Mouse (Mus musculus) MEL (cell line): ENCODE measurements around the gene Mib2.

Experiments used
- BHLHE40 ChIP-seq: IDR thresholded peaks from 2 replicates; pipeline ENCODE4 v1.6.1; 2012; ENCODE audit warnings: low read depth, mild to moderate bottlenecking, inconsistent platforms, low read length, improper control_type of control experiment, borderline replicate concordance
- CHD2 ChIP-seq: IDR thresholded peaks from 2 replicates; pipeline ENCODE4 v1.6.1; 2011; ENCODE audit warnings: low read length, improper control_type of control experiment
- CTCF ChIP-seq, 3 experiments: IDR thresholded peaks in 2 of 3; conservative IDR thresholded peaks in 1 of 3; 2 replicates each; pipeline ENCODE4 v1.5.1; 2011 to 2012; ENCODE audit warnings: low read length in 3 of 3, low read depth in 2 of 3, mild to moderate bottlenecking in 2 of 3, improper control_type of control experiment in 1 of 3, inconsistent platforms in 1 of 3, mixed read lengths in 1 of 3, moderate library complexity in 1 of 3; ENCODE audit not compliant: control insufficient read depth in 1 of 3, insufficient read depth in 1 of 3, poor library complexity in 1 of 3, severe bottlenecking in 1 of 3
- E2F4 ChIP-seq: IDR thresholded peaks from 2 replicates; pipeline ENCODE4 v1.6.1; 2011; ENCODE audit warnings: low read depth, low read length, improper control_type of control experiment, borderline replicate concordance
- JUND ChIP-seq: IDR thresholded peaks from 2 replicates; pipeline ENCODE4 v1.6.1; 2011; ENCODE audit warnings: low read depth, mild to moderate bottlenecking, improper control_type of control experiment, low read length
- KAT2A ChIP-seq: conservative IDR thresholded peaks from 2 replicates; pipeline ENCODE4 v1.6.1; 2012; ENCODE audit warnings: low read depth, low read length, improper control_type of control experiment, inconsistent platforms
- NELFE ChIP-seq: IDR thresholded peaks from 2 replicates; pipeline ENCODE4 v1.6.1; 2011; ENCODE audit warnings: low read depth, low read length, improper control_type of control experiment
- NRF1 ChIP-seq: IDR thresholded peaks from 2 replicates; pipeline ENCODE4 v1.6.1; 2014; ENCODE audit warnings: low read depth, mild to moderate bottlenecking, inconsistent platforms, low read length, improper control_type of control experiment, moderate library complexity; ENCODE audit not compliant: poor library complexity, insufficient read depth, severe bottlenecking
- POLR2A ChIP-seq, 2 experiments: IDR thresholded peaks; 2 replicates each; pipeline ENCODE4 v1.6.1; 2011 to 2012; ENCODE audit warnings: low read length in 2 of 2, mild to moderate bottlenecking in 2 of 2, control low read depth in 1 of 2, improper control_type of control experiment in 1 of 2, low read depth in 1 of 2, moderate library complexity in 1 of 2; ENCODE audit not compliant: control insufficient read depth in 1 of 2, insufficient read depth in 1 of 2, poor library complexity in 1 of 2
- RAD21 ChIP-seq: IDR thresholded peaks from 2 replicates; pipeline ENCODE4 v1.6.1; 2011; ENCODE audit warnings: mild to moderate bottlenecking, low read depth, low read length, improper control_type of control experiment
- RCOR1 ChIP-seq: IDR thresholded peaks from 2 replicates; pipeline ENCODE4 v1.6.1; 2012; ENCODE audit warnings: low read depth, mild to moderate bottlenecking, inconsistent platforms, low read length, improper control_type of control experiment
- SMC3 ChIP-seq: IDR thresholded peaks from 2 replicates; pipeline ENCODE4 v1.6.1; 2011; ENCODE audit warnings: low read depth, low read length, improper control_type of control experiment
- TCF12 ChIP-seq: IDR thresholded peaks from 2 replicates; pipeline ENCODE4 v1.6.1; 2014; ENCODE audit warnings: low read depth, mild to moderate bottlenecking, inconsistent platforms, low read length, improper control_type of control experiment, moderate library complexity

DNA sequence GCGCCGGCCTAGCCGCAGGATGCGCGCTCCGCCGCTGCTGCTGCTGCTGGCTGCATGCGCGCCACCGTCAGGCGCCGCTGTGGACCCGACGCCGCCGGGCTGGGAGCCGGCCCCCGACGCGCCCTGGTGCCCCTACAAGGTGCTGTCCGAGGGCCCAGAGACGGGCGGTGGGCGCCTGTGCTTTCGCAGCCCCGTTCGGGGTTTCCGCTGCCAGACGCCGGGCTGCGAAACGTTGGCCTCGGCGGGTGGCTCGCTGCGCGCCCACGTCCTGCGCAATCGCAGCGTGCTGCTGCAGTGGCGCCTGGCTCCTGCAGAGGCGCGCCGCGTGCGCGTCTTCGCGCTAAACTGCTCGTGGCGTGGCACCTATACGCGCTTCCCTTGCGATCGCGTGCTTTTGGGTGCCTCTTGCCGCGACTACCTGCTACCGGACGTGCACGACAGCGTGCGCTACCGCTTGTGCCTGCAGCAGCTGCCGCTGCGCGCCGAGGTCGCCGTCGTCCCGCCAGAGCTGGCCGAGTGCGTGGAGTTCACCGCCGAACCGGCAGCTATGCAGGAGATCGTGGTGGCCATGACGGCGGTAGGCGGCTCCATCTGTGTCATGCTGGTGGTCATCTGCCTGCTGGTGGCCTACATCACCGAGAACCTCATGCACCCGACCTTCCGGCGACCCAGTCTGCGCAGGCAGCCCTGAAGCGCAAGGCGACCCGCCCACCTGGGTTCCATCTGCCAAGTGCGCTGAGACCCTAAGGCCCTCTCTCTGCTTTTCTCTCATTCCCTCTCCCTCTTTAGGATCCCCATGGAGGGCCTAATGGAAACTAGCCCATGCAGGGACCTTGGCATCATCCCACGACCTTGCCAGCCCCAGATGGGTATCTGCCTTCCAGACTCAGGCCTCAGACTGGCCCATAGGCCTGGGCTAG lies 25.7 kb upstream of the Mib2 start:
- no peak for TF ChIP-seq SMC3
- TF ChIP-seq POLR2A (IDR thresholded peaks at IDR 0.05; ENCODE audit: control insufficient read depth in 1 of 2, insufficient read depth in 1 of 2, low read depth in 1 of 2, low read length in 2 of 2, poor library complexity in 1 of 2), result 0 out of 4 replicates have a peak, but pooled peaks of 1 of the 2 experiments have one; percentile 36
- no peak for TF ChIP-seq RAD21
- TF ChIP-seq E2F4, result no peak
- no peak for TF ChIP-seq CHD2
- TF ChIP-seq KAT2A, result no peak
- TF ChIP-seq TCF12, result no peak
- no peak for TF ChIP-seq BHLHE40
- TF ChIP-seq NRF1, result peak; percentile 67
- 0 out of 6 replicates have a peak, but pooled peaks of 1 of the 3 experiments have one; percentile 10 for TF ChIP-seq CTCF (IDR thresholded peaks at IDR 0.05 in 2 of 3, conservative IDR thresholded peaks at IDR 0.05 in 1 of 3; ENCODE audit: control insufficient read depth in 1 of 3, insufficient read depth in 1 of 3, low read depth in 2 of 3, low read length in 3 of 3, poor library complexity in 1 of 3, severe bottlenecking in 1 of 3)
- no peak for TF ChIP-seq JUND
- 0 out of 2 replicates have a peak, but pooled peaks have one; percentile 12 for TF ChIP-seq NELFE
- no peak for TF ChIP-seq RCOR1
